Mouse (Mus musculus) bone marrow, adult 2 months (tissue): ENCODE results near the gene Golph3.

Source experiments
- CTCF ChIP-seq: fragments of 200-500 bp; IDR thresholded peaks from 2 replicates; pipeline ENCODE4 v1.5.1; 2011; ENCODE audit warnings: low read length, control low read depth; ENCODE audit not compliant: control insufficient read depth, insufficient read depth
- POLR2A ChIP-seq: fragments of 200-500 bp; IDR thresholded peaks from 2 replicates; pipeline ENCODE4 v1.6.1; 2011; ENCODE audit warnings: low read depth, mild to moderate bottlenecking, control low read depth, low read length, borderline replicate concordance; ENCODE audit not compliant: control insufficient read depth

- TF ChIP-seq CTCF: no peak
- no peak for TF ChIP-seq POLR2A
Observed at GRCm38 (mm10) chr15:12388726-12389489, 67.7 kb downstream of the Golph3 start.
